Mouse (Mus musculus): Measurements from ENCODE around the gene Sorl1.
"Not testable (repeated sequence)": the region's sequence is repeated elsewhere in the genome, so short reads cannot be mapped to it uniquely, and the experiment has no call there.

Sorl1 gene

GRCm38 (mm10) chr9:42094028-42094551, 30.0 kb downstream of the Sorl1 start:
- DNase-seq (ENCODE audit: low read depth, low spot score), result no peak

- DNase-seq (ENCODE audit: low read depth, low spot score), result no peak
Measured at GRCm38 (mm10) chr9:42092749-42093148, 31.3 kb downstream of the Sorl1 start.

- no peak for DNase-seq (ENCODE audit: low read depth, low spot score)
Measured at GRCm38 (mm10) chr9:42091561-42091960, 32.5 kb downstream of the Sorl1 start.

- peak; percentile 28 for DNase-seq (ENCODE audit: low read depth, low spot score)
Measured at GRCm38 (mm10) chr9:42087921-42088320, 36.2 kb downstream of the Sorl1 start.

- DNase-seq (ENCODE audit: low read depth, low spot score), result no peak
Measured at GRCm38 (mm10) chr9:42085970-42086369, 38.1 kb downstream of the Sorl1 start.

GRCm38 (mm10) chr9:42083661-42084067, 40.4 kb downstream of the Sorl1 start:
- DNase-seq (ENCODE audit: low read depth, low spot score), result no peak

- DNase-seq (ENCODE audit: low read depth, low spot score), result no peak
Measured at GRCm38 (mm10) chr9:42081681-42082530, 42.2 kb downstream of the Sorl1 start.

- no peak for DNase-seq (ENCODE audit: low read depth, low spot score)
Measured at GRCm38 (mm10) chr9:42080671-42081070, 43.4 kb downstream of the Sorl1 start.

- DNase-seq (ENCODE audit: low read depth, low spot score), result no peak
Measured at GRCm38 (mm10) chr9:42077112-42077845, 46.8 kb downstream of the Sorl1 start.

- no peak for DNase-seq (ENCODE audit: low read depth, low spot score)
Measured at GRCm38 (mm10) chr9:42076256-42076849, 47.7 kb downstream of the Sorl1 start.

GRCm38 (mm10) chr9:42075241-42075640, 48.9 kb downstream of the Sorl1 start:
- DNase-seq (ENCODE audit: low read depth, low spot score), result no peak

- no peak for DNase-seq (ENCODE audit: low read depth, low spot score)
Measured at GRCm38 (mm10) chr9:42072010-42072409, 52.1 kb downstream of the Sorl1 start.

GRCm38 (mm10) chr9:42070856-42071255, 53.2 kb downstream of the Sorl1 start:
- no peak for DNase-seq (ENCODE audit: low read depth, low spot score)

- DNase-seq (ENCODE audit: low read depth, low spot score), result no peak
Measured at GRCm38 (mm10) chr9:42069471-42069870, 54.6 kb downstream of the Sorl1 start.

GRCm38 (mm10) chr9:42067950-42068349, 56.1 kb downstream of the Sorl1 start:
- DNase-seq (ENCODE audit: low read depth, low spot score), result no peak

GRCm38 (mm10) chr9:42065756-42066155, 58.3 kb downstream of the Sorl1 start:
- no peak for DNase-seq (ENCODE audit: low read depth, low spot score)

- DNase-seq (ENCODE audit: low read depth, low spot score), result no peak
Measured at GRCm38 (mm10) chr9:42063391-42063790, 60.7 kb downstream of the Sorl1 start.

GRCm38 (mm10) chr9:42062269-42062668, 61.8 kb downstream of the Sorl1 start:
- no peak for DNase-seq (ENCODE audit: low read depth, low spot score)

- DNase-seq (ENCODE audit: low read depth, low spot score), result not testable (repeated sequence)
Measured at GRCm38 (mm10) chr9:42059006-42059405, 65.1 kb downstream of the Sorl1 start.

- no peak for DNase-seq (ENCODE audit: low read depth, low spot score)
Measured at GRCm38 (mm10) chr9:42056591-42056990, 67.5 kb downstream of the Sorl1 start.

GRCm38 (mm10) chr9:42055378-42055777, 68.7 kb downstream of the Sorl1 start:
- DNase-seq (ENCODE audit: low read depth, low spot score), result no peak

Data from forelimb bud, embryonic 11.5 days (tissue).